Mouse (Mus musculus): ENCODE measurements around the gene Htra3.

- TF ChIP-seq CTCF (IDR thresholded peaks at IDR 0.05) (no peak), EP300 (IDR thresholded peaks at IDR 0.05) (peak; percentile 53; the same call in 1 of the 2 replicates)
These were observed 54.8 kb downstream of the Htra3 start for GRCm38 (mm10) chr5:35624751-35625239.

Measured in lung, postnatal 0 days (tissue).